Mouse (Mus musculus): ENCODE results near the gene Mtmr3. TPM values are rescaled to one million over a fixed set of nuclear protein-coding genes. Genes with fewer than 3 reads are reported as not detected.

The Mtmr3 gene
- total RNA-seq (2012; rRNA removed) = 46.3 and 53.8 TPM in 2 replicates
- total RNA-seq (2014; rRNA removed) = 31.7 and 32.6 TPM in 2 replicates
- polyA plus RNA-seq (2012; ENCODE audit: insufficient read length, low read depth) = 30.3 and 32.5 TPM in 2 replicates

GRCm38 (mm10) chr11:4594608-4595500 is at the start of gene Mtmr3:
Gene Mtmr3, minus strand, starts transcription at chr11:4594863.
- peak within 1 kb of the TSS; percentile 79 for H3K9ac ChIP-seq (ENCODE audit: insufficient read depth, low read depth)
- no peaks in the 10 kb centered on the region for H3K9me3 ChIP-seq (replicated peaks; ENCODE audit: low read length)
- TF ChIP-seq MAX (IDR thresholded peaks at IDR 0.05; ENCODE audit: low read length) (no peak), ETS1 (conservative IDR thresholded peaks at IDR 0.05; ENCODE audit: low read depth, low read length) (no peak), ELF1 (IDR thresholded peaks at IDR 0.05; ENCODE audit: low read depth, low read length) (0 out of 2 replicates have a peak, but pooled peaks have one; percentile 31), NRF1 (IDR thresholded peaks at IDR 0.05; ENCODE audit: low read depth, low read length) (peak; percentile 80), ZNF384 (IDR thresholded peaks at IDR 0.05; ENCODE audit: low read depth, low read length) (no peak), RCOR1 (conservative IDR thresholded peaks at IDR 0.05; ENCODE audit: low read depth, low read length) (no peak), CTCF (conservative IDR thresholded peaks at IDR 0.05 in 1 of 2, IDR thresholded peaks at IDR 0.05 in 1 of 2; ENCODE audit: low read depth in 2 of 2, low read length in 2 of 2) (no peak), TCF12 (IDR thresholded peaks at IDR 0.05; ENCODE audit: low read depth, low read length) (peak; percentile 45; the same call in 1 of the 2 replicates), POLR2AphosphoS2 (IDR thresholded peaks at IDR 0.05; ENCODE audit: low read depth, low read length) (no peak), MEF2A (IDR thresholded peaks at IDR 0.05; ENCODE audit: borderline replicate concordance, low read depth, low read length) (no peak), HCFC1 (IDR thresholded peaks at IDR 0.05; ENCODE audit: low read depth, low read length) (peak; percentile 46), USF1 (IDR thresholded peaks at IDR 0.05; ENCODE audit: low read depth, low read length) (peak; percentile 56), NELFE (IDR thresholded peaks at IDR 0.05; ENCODE audit: low read depth, low read length) (peak; percentile 15; the same call in 1 of the 2 replicates), TBP (conservative IDR thresholded peaks at IDR 0.05; ENCODE audit: low read depth, low read length) (peak; percentile 84; the same call in 1 of the 2 replicates), JUN (IDR thresholded peaks at IDR 0.05; ENCODE audit: insufficient read depth, low read depth, low read length) (no peak), USF2 (conservative IDR thresholded peaks at IDR 0.05; ENCODE audit: low read depth, low read length) (no peak), MXI1 (IDR thresholded peaks at IDR 0.05; ENCODE audit: low read depth, low read length) (no peak), PAX5 (IDR thresholded peaks at IDR 0.05; ENCODE audit: low read length) (no peak), SMC3 (IDR thresholded peaks at IDR 0.05; ENCODE audit: low read depth, low read length) (no peak), UBTF (IDR thresholded peaks at IDR 0.05; ENCODE audit: low read depth, low read length) (no peak), RAD21 (IDR thresholded peaks at IDR 0.05; ENCODE audit: low read depth, low read length) (no peak), ZMIZ1 (IDR thresholded peaks at IDR 0.05; ENCODE audit: low read depth, low read length) (0 out of 2 replicates have a peak, but pooled peaks have one; percentile 26), CHD2 (IDR thresholded peaks at IDR 0.05; ENCODE audit: low read length) (peak; percentile 24; the same call in 1 of the 2 replicates), ZKSCAN1 (IDR thresholded peaks at IDR 0.05; ENCODE audit: borderline replicate concordance, low read depth, low read length) (no peak), KAT2A (IDR thresholded peaks at IDR 0.05; ENCODE audit: insufficient replicate concordance, low read length) (no peak), MYC (IDR thresholded peaks at IDR 0.05; ENCODE audit: low read depth, low read length) (no peak), IRF4 (IDR thresholded peaks at IDR 0.05; ENCODE audit: low read depth, low read length) (0 out of 2 replicates have a peak, but pooled peaks have one; percentile 11), POLR2A (IDR thresholded peaks at IDR 0.05; ENCODE audit: low read depth, low read length) (peak; percentile 84), EP300 (IDR thresholded peaks at IDR 0.05; ENCODE audit: low read length) (no peak), MAFK (IDR thresholded peaks at IDR 0.05; ENCODE audit: insufficient replicate concordance, low read length) (no peak), E2F4 (IDR thresholded peaks at IDR 0.05; ENCODE audit: insufficient replicate concordance, low read depth, low read length) (no peak), CHD1 (IDR thresholded peaks at IDR 0.05; ENCODE audit: low read depth, low read length) (no peak), BHLHE40 (IDR thresholded peaks at IDR 0.05; ENCODE audit: low read depth, low read length) (peak; percentile 91), JUND (conservative IDR thresholded peaks at IDR 0.05; ENCODE audit: low read depth, low read length) (no peak), SIN3A (IDR thresholded peaks at IDR 0.05; ENCODE audit: low read length) (peak; percentile 41; the same call in 1 of the 2 replicates), MAZ (IDR thresholded peaks at IDR 0.05; ENCODE audit: low read depth, low read length) (no peak)
- DNase-seq (ENCODE audit: extremely low read depth) = peak; percentile 96
- in situ Hi-C loops (cut with MboI; ENCODE audit: low pct_ligation_motif_present, low pct_unique_long_range_greater_than_20kb, low sequenced_read_pairs) = loop anchor here (5.0 kb wide), 1 partner anchor 42 kb away; the partner anchor contains the start of gene Ascc2
- H3K4me1 ChIP-seq (ENCODE audit: control insufficient read depth in 1 of 2, insufficient read depth in 2 of 2) = peaks cover 8 to 57% of the 10 kb centered on the region in 2 experiments
- peak within 1 kb of the TSS; percentile 100 for H3K4me2 ChIP-seq (ENCODE audit: insufficient read depth, low read depth, poor library complexity, severe bottlenecking)
- H3K79me2 ChIP-seq (replicated peaks; ENCODE audit: control insufficient read depth, extremely low read depth, insufficient read depth, poor library complexity, severe bottlenecking) = peaks cover 43% of the 10 kb centered on the region
- H3K27ac ChIP-seq (ENCODE audit: insufficient read depth, low read depth) = peak within 1 kb of the TSS; percentile 55
- no peaks in the 10 kb centered on the region for H3K27me3 ChIP-seq (replicated peaks)
- dilution Hi-C loops (cut with MboI; ENCODE audit: extremely low pct_ligation_motif_present, extremely low pct_unique_long_range_greater_than_20kb, low sequenced_read_pairs) = no loop called here
- H3K36me3 ChIP-seq (replicated peaks in 1 of 2; ENCODE audit: control insufficient read depth in 1 of 2, insufficient read depth in 1 of 2, low read length in 1 of 2) = peaks cover 0 to 5% of the 10 kb centered on the region in 2 experiments
- H3K4me3 ChIP-seq (replicated peaks in 1 of 3; ENCODE audit: low read depth in 2 of 3, low read length in 2 of 3, poor library complexity in 1 of 3) = peak within 1 kb of the TSS; percentile 71 to 93 (median 72)

All from CH12.LX (cell line).